Mouse (Mus musculus): ENCODE measurements around the gene Cnnm3.

DNA sequence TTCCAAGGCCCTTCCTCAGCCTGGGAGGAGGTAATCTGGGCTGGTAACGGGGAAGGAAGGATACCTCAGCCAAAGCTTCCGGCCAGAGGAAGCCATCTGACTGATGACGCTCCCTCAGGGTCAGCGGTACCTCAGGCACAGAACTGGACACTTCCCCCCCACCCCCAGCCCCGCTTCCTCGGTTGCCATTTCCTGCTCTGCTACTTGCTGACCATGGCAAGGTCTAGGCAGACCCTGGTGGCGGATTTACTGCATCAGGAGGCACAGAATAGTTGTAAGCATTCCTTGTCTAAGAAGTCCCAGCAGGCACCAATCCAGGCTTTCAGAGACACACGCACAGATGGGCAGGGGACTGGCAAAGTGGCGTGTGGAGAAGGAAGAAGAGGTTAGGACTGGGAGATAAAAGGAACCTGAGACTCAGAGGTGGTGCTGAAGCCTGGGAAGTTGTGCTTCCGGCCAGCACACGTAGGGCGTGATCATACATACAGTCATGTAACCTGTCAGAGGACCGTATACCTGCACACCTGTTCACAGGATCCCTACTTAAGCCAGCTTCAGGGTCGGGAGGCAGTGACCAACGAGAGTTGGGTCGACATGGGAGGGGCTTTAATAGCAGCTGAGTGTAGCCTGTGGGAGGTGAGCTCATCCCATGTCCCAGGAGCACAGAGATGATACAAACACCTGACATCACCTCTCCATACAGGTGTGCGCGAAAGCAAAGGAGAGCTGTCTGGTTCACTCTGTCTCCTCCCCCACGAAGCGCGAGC is 43.1 kb downstream of the Cnnm3 start:
- TF ChIP-seq GATA1 (IDR thresholded peaks at IDR 0.05; ENCODE audit: low read length) (no peak), TAL1 (IDR thresholded peaks at IDR 0.05; ENCODE audit: low read length) (no peak)

All from erythroblast, embryonic 14.5 days (primary cell).